Mouse (Mus musculus): Measurements from ENCODE around the gene Taf3. TPM values are rescaled to one million over a fixed set of nuclear protein-coding genes. Genes with fewer than 3 reads are reported as not detected.
A peak's percentile ranks its signal among the peaks of the same experiment; 100 is the strongest.

Taf3 gene
- polyA plus RNA-seq, 1 experiment from 2014 or later: 13.6 TPM

GRCm38 (mm10) chr2:10050878-10051277 lies 2.5 kb upstream of the Taf3 start:
- no peaks in the 10 kb centered on the region for H3K9me3 ChIP-seq
- H3K27me3 ChIP-seq (ENCODE audit: insufficient read depth, poor library complexity, severe bottlenecking): no peaks in the 10 kb centered on the region
- peaks cover 24% of the 10 kb centered on the region for H3K4me1 ChIP-seq (replicated peaks)
- peaks cover 28% of the 10 kb centered on the region for H3K36me3 ChIP-seq
- no peak overlapping the region for H3K27ac ChIP-seq
- no peak overlapping the region for H3K4me3 ChIP-seq
- WGBS: 91% methylated on average over 3 of the region's 3 CpGs
- DNase-seq (ENCODE audit: low spot score): no peak

- Histone ChIP-seq H3K27me3 (ENCODE audit: insufficient read depth, poor library complexity, severe bottlenecking) (no peaks in the 10 kb centered on the region), H3K4me3 (peak overlapping the region; percentile 97), H3K9me3 (no peaks in the 10 kb centered on the region), H3K36me3 (peaks cover 13% of the 10 kb centered on the region), H3K4me1 (replicated peaks) (peaks cover 24% of the 10 kb centered on the region), H3K27ac (no peak overlapping the region)
- 17% methylated on average over 10 of the region's 10 CpGs for WGBS
- DNase-seq (ENCODE audit: low spot score): no peak
Observed at GRCm38 (mm10) chr2:10049456-10049855, 1.1 kb upstream of the Taf3 start.

- Histone ChIP-seq H3K4me1 (replicated peaks) (peaks cover 24% of the 10 kb centered on the region), H3K36me3 (no peaks in the 10 kb centered on the region), H3K9me3 (no peaks in the 10 kb centered on the region), H3K27me3 (ENCODE audit: insufficient read depth, poor library complexity, severe bottlenecking) (no peaks in the 10 kb centered on the region), H3K27ac (peak overlapping the region; percentile 93), H3K4me3 (peak overlapping the region; percentile 97)
- peak; percentile 42 for DNase-seq (ENCODE audit: low spot score)
- under 1% methylated on average over 47 of the region's 47 CpGs for WGBS
Observed at GRCm38 (mm10) chr2:10047758-10048436, 499 bp downstream of the Taf3 start.

GRCm38 (mm10) chr2:10034976-10035375 lies 13.4 kb downstream of the Taf3 start:
- Histone ChIP-seq H3K9me3 (no peaks in the 10 kb centered on the region), H3K27me3 (ENCODE audit: insufficient read depth, poor library complexity, severe bottlenecking) (no peaks in the 10 kb centered on the region), H3K4me1 (replicated peaks) (no peaks in the 10 kb centered on the region), H3K36me3 (peaks cover 19% of the 10 kb centered on the region), H3K27ac (no peak overlapping the region), H3K4me3 (no peak overlapping the region)
- DNase-seq (ENCODE audit: low spot score): no peak
- 91% methylated on average over 3 of the region's 3 CpGs for WGBS

GRCm38 (mm10) chr2:10033684-10034083 lies 14.7 kb downstream of the Taf3 start:
- peaks cover 9% of the 10 kb centered on the region; the same call in 1 of the 2 replicates for H3K36me3 ChIP-seq
- no peaks in the 10 kb centered on the region for H3K27me3 ChIP-seq (ENCODE audit: insufficient read depth, poor library complexity, severe bottlenecking)
- DNase-seq (ENCODE audit: low spot score): no peak
- H3K27ac ChIP-seq: no peak overlapping the region
- H3K9me3 ChIP-seq: no peaks in the 10 kb centered on the region
- no peaks in the 10 kb centered on the region for H3K4me1 ChIP-seq (replicated peaks)
- 82% methylated on average over 4 of the region's 4 CpGs for WGBS
- no peak overlapping the region for H3K4me3 ChIP-seq

GRCm38 (mm10) chr2:10029755-10030154 lies 18.6 kb downstream of the Taf3 start:
- no peak overlapping the region for H3K27ac ChIP-seq
- no peak for DNase-seq (ENCODE audit: low spot score)
- no peaks in the 10 kb centered on the region for H3K27me3 ChIP-seq (ENCODE audit: insufficient read depth, poor library complexity, severe bottlenecking)
- H3K4me3 ChIP-seq: no peak overlapping the region
- WGBS: 83% methylated on average over 7 of the region's 7 CpGs
- no peaks in the 10 kb centered on the region for H3K9me3 ChIP-seq
- no peaks in the 10 kb centered on the region for H3K4me1 ChIP-seq (replicated peaks)
- no peaks in the 10 kb centered on the region for H3K36me3 ChIP-seq

GRCm38 (mm10) chr2:10024264-10024663 lies 24.1 kb downstream of the Taf3 start:
- Histone ChIP-seq H3K27me3 (ENCODE audit: insufficient read depth, poor library complexity, severe bottlenecking) (no peaks in the 10 kb centered on the region), H3K4me1 (replicated peaks) (no peaks in the 10 kb centered on the region), H3K27ac (no peak overlapping the region), H3K9me3 (no peaks in the 10 kb centered on the region), H3K4me3 (no peak overlapping the region), H3K36me3 (no peaks in the 10 kb centered on the region)
- no peak for DNase-seq (ENCODE audit: low spot score)
- WGBS: 87% methylated on average over 6 of the region's 6 CpGs

- Histone ChIP-seq H3K36me3 (no peaks in the 10 kb centered on the region), H3K27ac (no peak overlapping the region), H3K9me3 (no peaks in the 10 kb centered on the region), H3K27me3 (ENCODE audit: insufficient read depth, poor library complexity, severe bottlenecking) (no peaks in the 10 kb centered on the region), H3K4me1 (replicated peaks) (no peaks in the 10 kb centered on the region), H3K4me3 (no peak overlapping the region)
- 91% methylated on average over 11 of the region's 11 CpGs for WGBS
- DNase-seq (ENCODE audit: low spot score): no peak
Observed at GRCm38 (mm10) chr2:10021296-10021695, 27.1 kb downstream of the Taf3 start.

GRCm38 (mm10) chr2:10014951-10015635 lies 33.3 kb downstream of the Taf3 start:
- no peaks in the 10 kb centered on the region for H3K4me1 ChIP-seq (replicated peaks)
- no peak for DNase-seq (ENCODE audit: low spot score)
- H3K27ac ChIP-seq: no peak overlapping the region
- H3K4me3 ChIP-seq: no peak overlapping the region
- WGBS: 88% methylated on average over 10 of the region's 10 CpGs
- no peaks in the 10 kb centered on the region for H3K9me3 ChIP-seq
- no peaks in the 10 kb centered on the region for H3K36me3 ChIP-seq
- H3K27me3 ChIP-seq (ENCODE audit: insufficient read depth, poor library complexity, severe bottlenecking): no peaks in the 10 kb centered on the region

GRCm38 (mm10) chr2:10010263-10010909 lies 38.0 kb downstream of the Taf3 start:
- WGBS: 38% methylated on average over 7 of the region's 7 CpGs
- no peaks in the 10 kb centered on the region for H3K9me3 ChIP-seq
- no peaks in the 10 kb centered on the region for H3K4me1 ChIP-seq (replicated peaks)
- no peaks in the 10 kb centered on the region for H3K36me3 ChIP-seq
- H3K27ac ChIP-seq: no peak overlapping the region
- H3K4me3 ChIP-seq: no peak overlapping the region
- DNase-seq (ENCODE audit: low spot score): no peak
- no peaks in the 10 kb centered on the region for H3K27me3 ChIP-seq (ENCODE audit: insufficient read depth, poor library complexity, severe bottlenecking)

GRCm38 (mm10) chr2:10009671-10010254 lies 38.6 kb downstream of the Taf3 start:
- H3K9me3 ChIP-seq: no peaks in the 10 kb centered on the region
- H3K27me3 ChIP-seq (ENCODE audit: insufficient read depth, poor library complexity, severe bottlenecking): no peaks in the 10 kb centered on the region
- WGBS: 85% methylated on average over 13 of the region's 13 CpGs
- no peak overlapping the region for H3K27ac ChIP-seq
- H3K4me3 ChIP-seq: no peak overlapping the region
- no peak for DNase-seq (ENCODE audit: low spot score)
- H3K36me3 ChIP-seq: no peaks in the 10 kb centered on the region
- no peaks in the 10 kb centered on the region for H3K4me1 ChIP-seq (replicated peaks)

- H3K27ac ChIP-seq: no peak overlapping the region
- DNase-seq (ENCODE audit: low spot score): no peak
- WGBS: 88% methylated on average over 4 of the region's 4 CpGs
- no peak overlapping the region for H3K4me3 ChIP-seq
- no peaks in the 10 kb centered on the region for H3K27me3 ChIP-seq (ENCODE audit: insufficient read depth, poor library complexity, severe bottlenecking)
- H3K9me3 ChIP-seq: no peaks in the 10 kb centered on the region
- no peaks in the 10 kb centered on the region for H3K4me1 ChIP-seq (replicated peaks)
- H3K36me3 ChIP-seq: no peaks in the 10 kb centered on the region
Observed at GRCm38 (mm10) chr2:10008593-10008992, 39.8 kb downstream of the Taf3 start.

Data from hindbrain, embryonic 10.5 days (tissue).